ENCODE assay signal across 19 mouse cellular contexts in genomic region chr7:144536367-144536766, GRCm38 (mm10).
"Had no signal": no experiment of that assay in that cellular context is flagged by ENCODE, and none has a peak within 500 bp of the region (broad histone marks: within the 10 kb centered on the region; RNA-seq: fewer than 3 reads in every experiment).

No protein-coding gene starts in this region.

- DNase-seq: kidney, adult 2 months; kidney, postnatal 25 days; layer of hippocampus, adult 9-11 months; liver, postnatal 0 days; lung, embryonic 14.5 days; retina, postnatal 1 day; right cerebral cortex, postnatal 25 days; thymus, postnatal 25 days had no signal

- H3K9me3 ChIP-seq: midbrain, embryonic 12.5 days; midbrain, embryonic 15.5 days; neural tube, embryonic 12.5 days; stomach, embryonic 15.5 days had no signal

- H3K9ac ChIP-seq: liver, embryonic 14.5 days; liver, postnatal 0 days; lung, embryonic 14.5 days; midbrain, embryonic 12.5 days; midbrain, embryonic 15.5 days; neural tube, embryonic 12.5 days; stomach, embryonic 15.5 days had no signal

- ATAC-seq: intestine, postnatal 0 days; liver, postnatal 0 days; lung, postnatal 0 days; midbrain, embryonic 15.5 days had no signal

- H3K4me3 ChIP-seq: layer of hippocampus, adult 2 months; left cerebral cortex, adult 2 months; midbrain, embryonic 12.5 days; midbrain, embryonic 15.5 days; neural tube, embryonic 12.5 days; stomach, embryonic 15.5 days had no signal

- H3K27ac ChIP-seq: kidney, postnatal 0 days; layer of hippocampus, adult 2 months; left cerebral cortex, adult 2 months; liver, embryonic 14.5 days; macrophage; midbrain, embryonic 12.5 days; midbrain, embryonic 15.5 days; neural tube, embryonic 12.5 days; stomach, embryonic 15.5 days had no signal

- H3K36me3 ChIP-seq: midbrain, embryonic 12.5 days; midbrain, embryonic 15.5 days; neural tube, embryonic 12.5 days had no signal

- H3K27me3 ChIP-seq: midbrain, embryonic 12.5 days; midbrain, embryonic 15.5 days; neural tube, embryonic 12.5 days; stomach, embryonic 15.5 days had no signal

- H3K4me2 ChIP-seq: lung, embryonic 14.5 days; midbrain, embryonic 12.5 days; midbrain, embryonic 15.5 days; neural tube, embryonic 12.5 days; stomach, embryonic 15.5 days had no signal
